Mouse (Mus musculus) limb, embryonic 11.5 days (tissue): ENCODE data around the gene Marc2. TPM values are rescaled to one million over a fixed set of nuclear protein-coding genes. Genes with fewer than 3 reads are reported as not detected.

Experiments used
- ATAC-seq: fragments of 200-750 bp; cut with Nextera tagmentation; 2 replicates; pipeline ENCODE4 v1.8.0; 2017; ENCODE audit warnings: low read depth; ENCODE audit not compliant: insufficient number of reproducible peaks, low FRiP score, low TSS enrichment
- DNase-seq: peaks from one replicate; pipeline ENCODE4 v3.0.0-alpha.2; 2015; ENCODE audit warnings: low spot score
- H3K27ac ChIP-seq: fragments of 300-500 bp; sonication (generic); replicated peaks from 2 replicates; pipeline ENCODE4 v1.5.1; 2014; ENCODE audit warnings: low read depth, mild to moderate bottlenecking, low read length
- H3K27me3 ChIP-seq: fragments of 300-500 bp; sonication (generic); 2 replicates; pipeline ENCODE4 v1.6.1; 2014; ENCODE audit warnings: mild to moderate bottlenecking, low read length, mixed read lengths; ENCODE audit not compliant: control insufficient read depth, insufficient read depth
- H3K36me3 ChIP-seq: fragments of 300-500 bp; sonication (generic); 2 replicates; pipeline ENCODE4 v1.6.1; 2014; ENCODE audit warnings: mild to moderate bottlenecking, low read length, moderate library complexity, mixed read lengths; ENCODE audit not compliant: control insufficient read depth, insufficient read depth
- H3K4me1 ChIP-seq: fragments of 300-500 bp; sonication (generic); 2 replicates; pipeline ENCODE4 v1.6.1; 2014; ENCODE audit warnings: low read length, mixed read lengths; ENCODE audit not compliant: control insufficient read depth, insufficient read depth
- H3K4me2 ChIP-seq: fragments of 300-500 bp; sonication (generic); 2 replicates; pipeline ENCODE4 v1.6.1; 2014; ENCODE audit warnings: low read depth, mild to moderate bottlenecking, moderate library complexity; ENCODE audit not compliant: severe bottlenecking
- H3K4me3 ChIP-seq: fragments of 300-500 bp; sonication (generic); 2 replicates; pipeline ENCODE4 v1.5.1; 2014; ENCODE audit warnings: low read depth, low read length
- H3K9ac ChIP-seq: fragments of 300-500 bp; sonication (generic); 2 replicates; pipeline ENCODE4 v1.6.1; 2014; ENCODE audit warnings: mild to moderate bottlenecking, low read length
- H3K9me3 ChIP-seq: fragments of 300-500 bp; sonication (generic); 2 replicates; pipeline ENCODE4 v1.6.1; 2016; ENCODE audit warnings: low read length; ENCODE audit not compliant: control insufficient read depth
- WGBS: fragments of 180-500 bp; shearing (Covaris S2); extraction: QIAGEN DNeasy Blood & Tissue Kit; methylation state at CpG from one replicate; pipeline ENCODE4 v1.1.7; 2014; 5-methylcytosine and 5-hydroxymethylcytosine counted together
- polyA plus RNA-seq: library from polyadenylated mRNA; unstranded; fragments of >200 nt; fragmentation: Nextera tagmentation; extraction: Ambion mirVana; gene quantifications from 2 replicates; pipeline ENCODE4 v1.2.1, GENCODE M21; 2014

The Marc2 gene
- polyA plus RNA-seq, 1 experiment from 2014 or later, result 110 TPM

DNA sequence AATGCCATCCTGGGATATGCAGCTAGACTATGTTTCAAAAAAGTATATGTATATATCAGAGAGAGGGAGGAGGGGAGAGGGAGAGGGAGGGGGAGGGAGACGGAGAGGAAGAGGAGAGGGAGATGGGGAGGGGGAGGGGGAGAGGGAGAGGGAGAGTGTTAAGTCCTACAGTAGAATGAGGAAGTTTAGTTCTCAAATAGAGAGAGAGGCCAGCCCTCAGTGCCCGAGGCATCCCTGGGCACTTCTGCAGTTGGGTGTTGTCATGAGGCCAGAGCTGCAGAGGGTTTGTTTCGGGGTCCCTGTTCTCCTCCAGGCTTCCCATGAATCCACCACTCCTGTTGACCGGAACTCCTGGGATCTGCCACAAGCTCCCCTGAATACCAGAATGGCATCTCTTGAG is 62.6 kb downstream of the Marc2 start:
- no peak for DNase-seq
- WGBS, result 75% methylated on average over 4 of the region's 4 CpGs
- no peak overlapping the region for H3K9ac ChIP-seq
- no peaks in the 10 kb centered on the region for H3K9me3 ChIP-seq
- no peaks in the 10 kb centered on the region for H3K36me3 ChIP-seq
- ATAC-seq, result no peak
- no peaks in the 10 kb centered on the region for H3K4me1 ChIP-seq
- no peaks in the 10 kb centered on the region for H3K27me3 ChIP-seq
- H3K4me2 ChIP-seq, result no peak overlapping the region
- H3K27ac ChIP-seq, result no peak overlapping the region
- no peak overlapping the region for H3K4me3 ChIP-seq

DNA sequence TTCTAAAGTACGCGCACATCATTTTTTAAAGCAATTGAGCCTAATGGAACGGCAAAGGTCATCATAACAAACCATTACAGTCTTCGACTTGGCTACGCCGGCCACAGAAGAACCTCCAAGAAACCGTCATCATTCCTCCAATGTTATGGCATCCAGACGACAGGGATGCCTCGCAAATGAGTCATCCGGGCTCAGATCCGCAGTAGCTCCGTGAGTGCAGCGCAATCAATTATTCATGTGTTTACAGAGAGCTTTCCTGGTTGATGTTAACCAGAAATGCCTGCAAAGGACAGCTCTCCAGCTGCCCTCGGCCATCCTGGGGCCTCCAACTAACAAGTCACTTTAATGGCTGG is 64.1 kb downstream of the Marc2 start:
- no peak overlapping the region for H3K9ac ChIP-seq
- no peak for DNase-seq
- no peak overlapping the region for H3K4me2 ChIP-seq
- H3K27ac ChIP-seq, result no peak overlapping the region
- H3K36me3 ChIP-seq, result no peaks in the 10 kb centered on the region
- no peak overlapping the region for H3K4me3 ChIP-seq
- no peaks in the 10 kb centered on the region for H3K4me1 ChIP-seq
- no peak for ATAC-seq
- H3K27me3 ChIP-seq, result no peaks in the 10 kb centered on the region
- 21% methylated on average over 14 of the region's 14 CpGs for WGBS
- H3K9me3 ChIP-seq, result no peaks in the 10 kb centered on the region

DNA sequence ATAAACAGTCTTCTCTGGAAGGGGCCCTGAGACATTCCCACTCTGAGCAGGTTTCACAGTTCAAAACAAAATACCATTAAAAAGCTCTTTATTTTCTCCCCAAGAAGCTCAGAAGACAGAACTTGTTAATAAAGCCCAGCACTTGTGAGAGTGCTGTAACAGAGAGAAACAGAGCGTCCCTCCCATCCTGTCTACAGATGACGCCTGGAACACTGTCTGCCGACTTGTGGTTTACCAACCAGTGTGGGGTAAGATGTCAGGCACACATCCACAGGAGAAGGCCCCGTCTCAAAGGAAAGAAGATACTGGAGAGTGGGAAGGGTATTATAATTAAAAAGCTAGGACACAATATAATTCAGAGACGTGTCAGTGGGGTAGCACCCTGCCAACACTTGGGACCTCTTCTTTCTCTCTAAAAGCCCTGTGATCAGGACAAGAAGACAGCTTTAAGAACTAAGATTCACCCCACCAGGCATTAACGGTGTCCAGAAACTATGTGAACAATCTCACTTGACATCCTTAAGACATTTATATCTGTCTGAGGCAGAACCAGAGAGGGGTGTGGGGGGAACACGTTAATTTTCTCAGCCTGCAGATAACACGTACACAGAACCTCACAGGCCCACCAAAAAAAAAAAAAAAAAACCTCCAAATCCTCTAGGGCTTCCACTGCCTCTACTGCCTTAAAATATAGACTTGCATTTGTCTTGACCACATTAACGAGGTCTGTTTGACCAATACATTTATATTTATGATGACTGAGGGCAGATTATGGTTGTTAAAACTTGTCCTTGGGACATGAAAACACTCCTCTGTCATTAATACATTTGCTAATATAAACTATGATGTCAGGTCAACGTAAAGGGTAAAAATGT is 64.7 kb downstream of the Marc2 start:
- H3K4me2 ChIP-seq, result no peak overlapping the region
- H3K4me3 ChIP-seq, result no peak overlapping the region
- 47% methylated on average over 10 of the region's 10 CpGs for whole genome bisulfite sequencing
- no peaks in the 10 kb centered on the region for H3K4me1 ChIP-seq
- H3K9me3 ChIP-seq, result no peaks in the 10 kb centered on the region
- ATAC-seq (no peak), DNase-seq (no peak)
- no peak overlapping the region for H3K27ac ChIP-seq
- H3K36me3 ChIP-seq, result no peaks in the 10 kb centered on the region
- H3K9ac ChIP-seq, result no peak overlapping the region
- H3K27me3 ChIP-seq, result no peaks in the 10 kb centered on the region

DNA sequence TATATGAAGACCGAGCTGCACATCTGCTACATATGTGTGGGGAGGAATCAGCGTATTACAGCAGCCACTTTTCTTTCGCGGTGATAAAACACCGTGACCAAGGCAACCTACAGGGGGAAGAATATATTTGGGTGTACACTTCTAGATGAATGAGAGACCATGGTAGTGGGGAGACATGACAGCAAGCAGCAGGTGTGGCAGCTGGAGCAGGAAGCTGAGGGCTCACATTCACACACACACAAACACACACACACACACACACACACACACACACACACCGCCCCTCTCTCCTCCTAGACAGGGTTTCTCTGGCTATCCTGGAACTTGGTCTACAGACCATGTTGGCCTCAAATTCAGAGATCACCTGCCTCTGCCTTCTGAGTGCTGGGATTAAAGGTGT is 68.1 kb downstream of the Marc2 start:
- ATAC-seq (no peak), DNase-seq (no peak)
- Histone ChIP-seq H3K27me3 (no peaks in the 10 kb centered on the region), H3K9ac (no peak overlapping the region), H3K36me3 (no peaks in the 10 kb centered on the region), H3K27ac (no peak overlapping the region), H3K9me3 (no peaks in the 10 kb centered on the region), H3K4me1 (no peaks in the 10 kb centered on the region), H3K4me2 (no peak overlapping the region), H3K4me3 (no peak overlapping the region)
- 93% methylated on average over 6 of the region's 6 CpGs for WGBS

DNA sequence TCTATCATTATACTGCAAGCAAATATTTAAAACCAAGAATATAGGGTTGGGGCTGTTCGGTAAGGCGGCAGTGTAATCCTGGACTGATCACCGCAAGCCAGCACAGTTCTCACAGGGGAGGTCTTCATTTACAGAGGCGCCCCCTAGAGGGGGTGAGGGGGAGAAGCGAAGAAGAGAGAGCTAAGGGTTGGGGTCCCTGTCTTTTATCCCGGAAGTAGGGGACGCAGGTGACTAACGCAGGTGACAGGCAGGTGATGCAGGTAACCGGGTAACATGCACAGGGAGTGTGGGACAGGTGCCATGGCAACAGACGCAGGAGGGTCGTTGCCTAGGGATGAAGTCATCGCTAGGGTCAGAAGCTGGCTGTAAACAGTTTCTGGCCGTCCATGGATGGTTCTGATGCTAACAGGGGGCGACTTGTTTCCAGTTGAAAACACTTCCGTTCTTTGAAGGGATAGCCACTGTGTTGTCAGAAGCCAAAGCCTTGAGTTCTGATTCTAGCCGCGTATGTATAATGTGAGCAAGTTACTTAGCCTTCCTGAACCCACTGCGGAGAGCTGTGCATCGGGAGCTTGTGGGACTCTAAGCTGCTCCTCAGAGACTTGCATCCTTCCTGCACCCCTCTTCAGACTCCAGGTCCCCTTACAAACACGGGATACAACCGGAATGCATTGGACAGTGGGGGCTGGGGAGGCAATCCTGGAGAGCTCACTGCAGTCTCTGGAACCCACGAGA is 69.0 kb downstream of the Marc2 start:
- no peak for ATAC-seq

GRCm38 (mm10) chr1:184775289-184775688 is 71.0 kb downstream of the Marc2 start:
- H3K9me3 ChIP-seq, result no peaks in the 10 kb centered on the region
- DNase-seq, result no peak
- no peak overlapping the region for H3K4me2 ChIP-seq
- no peak for ATAC-seq
- H3K27me3 ChIP-seq, result no peaks in the 10 kb centered on the region
- H3K4me3 ChIP-seq, result no peak overlapping the region
- WGBS, result 62% methylated on average over 9 of the region's 9 CpGs
- H3K27ac ChIP-seq, result no peak overlapping the region
- H3K36me3 ChIP-seq, result no peaks in the 10 kb centered on the region
- no peaks in the 10 kb centered on the region for H3K4me1 ChIP-seq
- no peak overlapping the region for H3K9ac ChIP-seq

More for the DNA sequence above, 69.0 kb downstream of the Marc2 start:
- no peak for DNase-seq
- H3K9me3 ChIP-seq, result no peaks in the 10 kb centered on the region
- H3K27ac ChIP-seq, result no peak overlapping the region
- no peak overlapping the region for H3K9ac ChIP-seq
- no peak overlapping the region for H3K4me3 ChIP-seq
- no peak overlapping the region for H3K4me2 ChIP-seq
- H3K36me3 ChIP-seq, result no peaks in the 10 kb centered on the region
- 32% methylated on average over 22 of the region's 22 CpGs for WGBS
- H3K27me3 ChIP-seq, result no peaks in the 10 kb centered on the region
- H3K4me1 ChIP-seq, result no peaks in the 10 kb centered on the region

- ATAC-seq, result no peak
- H3K27ac ChIP-seq, result no peak overlapping the region
- no peaks in the 10 kb centered on the region for H3K4me1 ChIP-seq
- peak overlapping the region; percentile 30; the same call in 1 of the 2 replicates for H3K4me2 ChIP-seq
- H3K36me3 ChIP-seq, result no peaks in the 10 kb centered on the region
- no peaks in the 10 kb centered on the region for H3K9me3 ChIP-seq
- no peak for DNase-seq
- no peak overlapping the region for H3K9ac ChIP-seq
- H3K27me3 ChIP-seq, result no peaks in the 10 kb centered on the region
- no peak overlapping the region for H3K4me3 ChIP-seq
- WGBS, result 10% methylated on average over 9 of the region's 9 CpGs
Measured at GRCm38 (mm10) chr1:184771891-184772249, 74.4 kb downstream of the Marc2 start.

DNA sequence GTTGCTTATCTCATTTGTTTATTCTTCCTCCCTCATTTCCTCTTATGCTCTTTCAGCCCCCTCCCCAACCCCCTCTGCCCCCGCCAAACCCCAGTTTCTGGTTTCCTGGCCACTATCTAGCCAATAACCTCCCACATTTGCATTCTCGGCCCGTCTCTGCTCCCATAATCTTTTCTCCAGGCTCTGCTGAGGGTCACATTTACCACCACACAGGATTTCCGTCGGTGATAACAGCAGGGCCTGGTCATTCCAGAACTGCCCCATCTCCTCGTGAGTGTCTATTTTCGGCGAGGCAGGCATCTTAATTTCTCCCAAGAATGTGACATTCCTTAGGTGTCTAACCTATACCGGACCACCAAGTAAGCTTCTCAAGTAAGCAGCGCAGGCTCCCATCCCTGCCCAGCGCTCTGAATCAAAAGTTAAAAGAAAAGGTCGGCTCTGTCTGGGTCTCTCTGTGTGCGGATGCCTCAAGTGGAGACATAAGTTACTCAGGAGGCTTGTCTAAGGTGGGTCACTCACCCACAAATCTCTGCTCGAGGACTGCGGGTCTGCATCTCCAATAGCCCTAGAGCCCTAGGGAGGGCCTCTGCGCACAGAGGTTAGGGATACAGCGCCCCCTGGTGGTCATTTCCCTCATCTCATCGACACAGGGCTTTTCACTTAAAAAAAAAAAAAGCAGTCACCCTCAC is 74.9 kb downstream of the Marc2 start:
- Histone ChIP-seq H3K27me3 (no peaks in the 10 kb centered on the region), H3K27ac (no peak overlapping the region), H3K9ac (no peak overlapping the region), H3K4me1 (no peaks in the 10 kb centered on the region), H3K36me3 (no peaks in the 10 kb centered on the region), H3K4me2 (peak overlapping the region; percentile 30; the same call in 1 of the 2 replicates), H3K9me3 (no peaks in the 10 kb centered on the region), H3K4me3 (no peak overlapping the region)
- DNase-seq, result peak; percentile 93
- peak; percentile 51; the same call in 1 of the 2 replicates for ATAC-seq
- 23% methylated on average over 18 of the region's 18 CpGs for WGBS
